Mouse (Mus musculus) liver, embryonic 15.5 days (tissue): ENCODE results near the gene Anxa4. TPM values are rescaled to one million over a fixed set of nuclear protein-coding genes. Genes with fewer than 3 reads are reported as not detected.

Experiments used
- ATAC-seq: fragments of 200-750 bp; cut with Nextera tagmentation; 2 replicates; pipeline ENCODE4 v1.8.0; 2017; ENCODE audit warnings: moderate number of reproducible peaks, mild to moderate bottlenecking, moderate library complexity; ENCODE audit not compliant: insufficient read depth
- H3K27ac ChIP-seq: fragments of 300-500 bp; sonication (generic); replicated peaks from 2 replicates; pipeline ENCODE4 v1.5.1; 2015; ENCODE audit warnings: mild to moderate bottlenecking, inconsistent platforms
- H3K27me3 ChIP-seq: fragments of 300-500 bp; sonication (generic); 2 replicates; pipeline ENCODE4 v1.6.1; 2015; ENCODE audit warnings: mild to moderate bottlenecking, inconsistent platforms
- H3K36me3 ChIP-seq: fragments of 300-500 bp; sonication (generic); replicated peaks from 2 replicates; pipeline ENCODE4 v1.6.1; 2015; ENCODE audit warnings: moderate library complexity, mild to moderate bottlenecking, inconsistent platforms
- H3K4me1 ChIP-seq: fragments of 300-500 bp; sonication (generic); replicated peaks from 2 replicates; pipeline ENCODE4 v1.6.1; 2015; ENCODE audit warnings: inconsistent platforms
- H3K4me2 ChIP-seq: fragments of 300-500 bp; sonication (generic); 2 replicates; pipeline ENCODE4 v1.6.1; 2015; ENCODE audit warnings: moderate library complexity, mild to moderate bottlenecking, inconsistent platforms
- H3K4me3 ChIP-seq: fragments of 300-500 bp; sonication (generic); replicated peaks from 2 replicates; pipeline ENCODE4 v1.5.1; 2015; ENCODE audit warnings: mild to moderate bottlenecking, inconsistent platforms
- H3K9ac ChIP-seq: fragments of 300-500 bp; sonication (generic); 2 replicates; pipeline ENCODE4 v1.6.1; 2015; ENCODE audit warnings: moderate library complexity, mild to moderate bottlenecking, inconsistent platforms
- H3K9me3 ChIP-seq: fragments of 300-500 bp; sonication (generic); replicated peaks from 2 replicates; pipeline ENCODE4 v1.6.1; 2016; ENCODE audit warnings: inconsistent platforms
- WGBS: fragments of 180-500 bp; shearing (Covaris S2); methylation state at CpG from one replicate; pipeline ENCODE4 v1.1.7; 2015; ENCODE audit warnings: mixed read lengths; ENCODE audit not compliant: insufficient replicate concordance; 5-methylcytosine and 5-hydroxymethylcytosine counted together
- polyA plus RNA-seq: library from polyadenylated mRNA; unstranded; fragments of >200 nt; fragmentation: Nextera tagmentation; extraction: Ambion mirVana; gene quantifications from 2 replicates; pipeline ENCODE4 v1.2.1, GENCODE M21; 2015

Anxa4 gene
- polyA plus RNA-seq, 1 experiment from 2014 or later: 36.9 TPM

DNA sequence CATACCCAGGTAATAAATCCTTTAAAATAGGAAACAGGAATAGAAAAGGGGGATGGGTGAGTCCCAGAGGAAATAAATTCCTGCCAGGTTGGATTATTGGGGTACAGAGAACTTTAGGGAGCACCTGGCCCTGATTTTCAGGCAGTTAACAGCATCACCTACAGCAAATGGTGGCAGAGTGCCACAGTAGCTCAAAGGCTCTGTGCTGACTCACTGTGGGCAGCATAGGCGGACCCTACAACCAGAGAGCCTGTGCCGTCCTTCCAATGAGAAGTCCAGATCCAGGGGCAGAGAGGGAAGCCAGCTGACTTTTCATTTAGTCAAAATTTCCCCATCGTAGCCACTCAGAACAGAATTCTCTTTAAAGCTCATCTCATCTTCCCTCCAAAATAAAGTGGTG lies 16.2 kb downstream of the Anxa4 start:
- Histone ChIP-seq H3K4me1 (peaks cover 5% of the 10 kb centered on the region), H3K4me3 (no peak overlapping the region), H3K27ac (no peak overlapping the region), H3K9ac (no peak overlapping the region), H3K9me3 (no peaks in the 10 kb centered on the region), H3K36me3 (no peaks in the 10 kb centered on the region), H3K4me2 (no peak overlapping the region), H3K27me3 (no peaks in the 10 kb centered on the region)
- WGBS: 31% methylated on average over 3 of the region's 3 CpGs
- no peak for ATAC-seq

- Histone ChIP-seq H3K4me1 (peaks cover 5% of the 10 kb centered on the region), H3K36me3 (no peaks in the 10 kb centered on the region), H3K4me2 (no peak overlapping the region), H3K4me3 (no peak overlapping the region), H3K9ac (no peak overlapping the region), H3K9me3 (no peaks in the 10 kb centered on the region), H3K27me3 (no peaks in the 10 kb centered on the region), H3K27ac (no peak overlapping the region)
- ATAC-seq: no peak
- 53% methylated on average over 4 of the region's 4 CpGs for WGBS
Measured at GRCm38 (mm10) chr6:86776706-86777071, 16.7 kb downstream of the Anxa4 start.

DNA sequence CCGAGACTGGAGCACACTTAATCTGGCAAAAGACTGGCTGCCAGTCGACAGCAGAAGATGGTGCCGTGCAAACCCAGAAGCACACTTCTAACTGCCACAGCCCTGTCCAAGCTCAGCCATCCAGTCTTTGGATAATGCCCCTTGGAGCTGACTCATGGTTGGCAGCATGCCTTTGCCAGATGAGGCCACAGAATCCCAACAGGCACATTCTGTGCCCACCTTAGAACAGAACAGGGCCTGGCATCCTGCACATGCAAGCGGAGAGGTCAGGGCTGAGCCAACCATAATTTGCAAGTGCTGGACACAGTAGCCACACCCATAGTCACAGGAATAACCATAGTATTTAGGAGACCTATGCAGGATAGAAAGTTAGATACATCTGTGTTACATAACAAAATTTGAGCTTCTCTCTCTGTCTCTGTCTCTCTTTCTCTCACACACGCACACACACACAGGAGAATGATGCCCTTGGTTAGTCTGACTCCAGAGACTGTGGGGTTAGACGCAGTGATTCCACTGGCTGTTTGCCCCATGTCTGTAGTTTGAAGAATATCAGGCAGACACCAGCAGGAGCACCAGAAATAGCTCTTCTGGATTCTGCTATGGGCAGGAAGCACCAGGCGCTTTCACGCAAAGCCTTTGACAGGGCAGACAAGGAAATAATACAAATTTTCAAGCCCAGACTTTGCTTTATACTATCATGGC lies 17.2 kb downstream of the Anxa4 start:
- ATAC-seq: no peak
- Histone ChIP-seq H3K36me3 (no peaks in the 10 kb centered on the region), H3K9me3 (no peaks in the 10 kb centered on the region), H3K9ac (no peak overlapping the region), H3K4me3 (no peak overlapping the region), H3K27ac (no peak overlapping the region), H3K27me3 (no peaks in the 10 kb centered on the region), H3K4me1 (no peaks in the 10 kb centered on the region), H3K4me2 (no peak overlapping the region)
- WGBS: 79% methylated on average over 8 of the region's 8 CpGs

- Histone ChIP-seq H3K9me3 (no peaks in the 10 kb centered on the region), H3K36me3 (no peaks in the 10 kb centered on the region), H3K9ac (no peak overlapping the region), H3K4me1 (no peaks in the 10 kb centered on the region), H3K4me3 (no peak overlapping the region), H3K27me3 (no peaks in the 10 kb centered on the region), H3K27ac (no peak overlapping the region), H3K4me2 (no peak overlapping the region)
- ATAC-seq: no peak
- WGBS: 58% methylated on average over 6 of the region's 6 CpGs
Measured at GRCm38 (mm10) chr6:86774937-86775336, 18.4 kb downstream of the Anxa4 start.

GRCm38 (mm10) chr6:86773830-86774229 lies 19.6 kb downstream of the Anxa4 start:
- 44% methylated on average over 4 of the region's 4 CpGs for WGBS

GRCm38 (mm10) chr6:86772631-86773030 lies 20.8 kb downstream of the Anxa4 start:
- no peaks in the 10 kb centered on the region for H3K36me3 ChIP-seq
- 55% methylated on average over 7 of the region's 7 CpGs for WGBS
- 0 out of 2 replicates have a peak, but pooled peaks cover 2% of the 10 kb centered on the region for H3K4me1 ChIP-seq
- H3K27me3 ChIP-seq: no peaks in the 10 kb centered on the region
- H3K27ac ChIP-seq: no peak overlapping the region
- no peak for ATAC-seq
- H3K9ac ChIP-seq: no peak overlapping the region
- no peaks in the 10 kb centered on the region for H3K9me3 ChIP-seq
- no peak overlapping the region for H3K4me3 ChIP-seq
- no peak overlapping the region for H3K4me2 ChIP-seq

More at GRCm38 (mm10) chr6:86773830-86774229, 19.6 kb downstream of the Anxa4 start:
- Histone ChIP-seq H3K4me2 (no peak overlapping the region), H3K27ac (no peak overlapping the region), H3K4me1 (0 out of 2 replicates have a peak, but pooled peaks cover 2% of the 10 kb centered on the region), H3K36me3 (no peaks in the 10 kb centered on the region), H3K9me3 (no peaks in the 10 kb centered on the region), H3K27me3 (no peaks in the 10 kb centered on the region), H3K4me3 (no peak overlapping the region), H3K9ac (no peak overlapping the region)
- ATAC-seq: no peak

- H3K27ac ChIP-seq: no peak overlapping the region
- H3K27me3 ChIP-seq: no peaks in the 10 kb centered on the region
- no peak for ATAC-seq
- H3K36me3 ChIP-seq: 0 out of 2 replicates have a peak, but pooled peaks cover 3% of the 10 kb centered on the region
- no peak overlapping the region for H3K4me2 ChIP-seq
- 63% methylated on average over 4 of the region's 4 CpGs for WGBS
- no peak overlapping the region for H3K9ac ChIP-seq
- no peaks in the 10 kb centered on the region for H3K9me3 ChIP-seq
- H3K4me1 ChIP-seq: 0 out of 2 replicates have a peak, but pooled peaks cover 5% of the 10 kb centered on the region
- no peak overlapping the region for H3K4me3 ChIP-seq
Measured at GRCm38 (mm10) chr6:86768938-86769337, 24.4 kb downstream of the Anxa4 start.

DNA sequence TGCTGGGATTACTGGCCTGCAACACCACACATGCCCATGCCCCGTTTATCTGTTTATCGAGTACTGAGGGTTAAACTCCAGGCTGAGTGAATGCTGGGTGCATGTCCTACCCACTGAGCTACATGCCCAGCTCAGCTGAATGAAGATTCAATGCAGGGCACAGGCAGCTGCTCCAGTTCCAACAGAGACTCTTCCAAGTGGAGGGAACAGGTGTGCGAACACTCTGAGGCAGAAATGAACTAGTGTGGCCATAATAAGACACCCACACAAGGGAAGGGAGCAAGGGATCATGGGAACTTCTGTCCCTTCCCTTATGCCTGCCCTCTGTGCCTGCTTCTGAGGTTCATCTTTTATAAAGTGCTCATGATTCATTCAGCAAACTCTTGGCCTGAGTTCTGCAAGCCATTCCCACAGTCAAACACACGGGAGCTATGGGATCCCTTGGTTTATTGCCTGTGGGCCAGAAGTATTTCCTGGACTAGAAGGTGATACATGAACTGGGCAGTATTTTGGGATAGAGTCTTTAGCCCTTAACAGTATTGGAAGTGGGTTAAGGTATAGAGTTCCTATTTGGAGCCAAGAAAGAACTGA lies 25.1 kb downstream of the Anxa4 start:
- Histone ChIP-seq H3K4me2 (no peak overlapping the region), H3K27me3 (no peaks in the 10 kb centered on the region), H3K9me3 (no peaks in the 10 kb centered on the region), H3K36me3 (0 out of 2 replicates have a peak, but pooled peaks cover 3% of the 10 kb centered on the region), H3K4me3 (no peak overlapping the region), H3K27ac (no peak overlapping the region), H3K4me1 (0 out of 2 replicates have a peak, but pooled peaks cover 5% of the 10 kb centered on the region), H3K9ac (no peak overlapping the region)
- ATAC-seq: no peak
- 66% methylated on average over 4 of the region's 4 CpGs for WGBS

DNA sequence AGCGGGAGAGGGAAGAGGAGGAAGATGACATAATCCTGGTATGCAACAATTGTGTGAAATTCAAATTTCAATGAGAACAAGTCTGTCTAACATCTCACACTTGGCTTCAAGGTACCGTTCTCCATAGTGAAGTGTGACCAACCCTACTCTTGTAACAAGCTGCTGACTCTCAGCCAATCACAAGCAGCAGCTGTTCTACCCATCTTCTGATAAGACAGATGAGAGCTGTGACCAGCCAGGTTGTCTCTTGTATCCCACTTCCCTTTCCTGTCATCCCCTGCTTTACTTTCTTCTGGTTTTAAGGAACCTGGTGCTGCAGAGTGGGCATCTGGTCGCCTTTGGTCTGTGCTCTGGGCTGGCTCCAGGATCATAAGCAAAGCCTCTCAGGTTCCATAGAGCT lies 25.9 kb downstream of the Anxa4 start:
- ATAC-seq: no peak
- no peaks in the 10 kb centered on the region for H3K9me3 ChIP-seq
- H3K9ac ChIP-seq: no peak overlapping the region
- H3K27ac ChIP-seq: no peak overlapping the region
- 0 out of 2 replicates have a peak, but pooled peaks cover 5% of the 10 kb centered on the region for H3K4me1 ChIP-seq
- H3K36me3 ChIP-seq: 0 out of 2 replicates have a peak, but pooled peaks cover 3% of the 10 kb centered on the region
- H3K4me2 ChIP-seq: no peak overlapping the region
- no peaks in the 10 kb centered on the region for H3K27me3 ChIP-seq
- H3K4me3 ChIP-seq: no peak overlapping the region
- 42% methylated on average over 3 of the region's 3 CpGs for WGBS

- Histone ChIP-seq H3K4me1 (0 out of 2 replicates have a peak, but pooled peaks cover 5% of the 10 kb centered on the region), H3K36me3 (0 out of 2 replicates have a peak, but pooled peaks cover 3% of the 10 kb centered on the region), H3K27me3 (no peaks in the 10 kb centered on the region), H3K27ac (peak overlapping the region; percentile 62), H3K9me3 (no peaks in the 10 kb centered on the region), H3K4me2 (peak overlapping the region; percentile 27), H3K4me3 (peak overlapping the region; percentile 7; the same call in 1 of the 2 replicates), H3K9ac (no peak overlapping the region)
- WGBS: 37% methylated on average over 6 of the region's 6 CpGs
- ATAC-seq: peak; percentile 60
Measured at GRCm38 (mm10) chr6:86765637-86766059, 27.7 kb downstream of the Anxa4 start.

DNA sequence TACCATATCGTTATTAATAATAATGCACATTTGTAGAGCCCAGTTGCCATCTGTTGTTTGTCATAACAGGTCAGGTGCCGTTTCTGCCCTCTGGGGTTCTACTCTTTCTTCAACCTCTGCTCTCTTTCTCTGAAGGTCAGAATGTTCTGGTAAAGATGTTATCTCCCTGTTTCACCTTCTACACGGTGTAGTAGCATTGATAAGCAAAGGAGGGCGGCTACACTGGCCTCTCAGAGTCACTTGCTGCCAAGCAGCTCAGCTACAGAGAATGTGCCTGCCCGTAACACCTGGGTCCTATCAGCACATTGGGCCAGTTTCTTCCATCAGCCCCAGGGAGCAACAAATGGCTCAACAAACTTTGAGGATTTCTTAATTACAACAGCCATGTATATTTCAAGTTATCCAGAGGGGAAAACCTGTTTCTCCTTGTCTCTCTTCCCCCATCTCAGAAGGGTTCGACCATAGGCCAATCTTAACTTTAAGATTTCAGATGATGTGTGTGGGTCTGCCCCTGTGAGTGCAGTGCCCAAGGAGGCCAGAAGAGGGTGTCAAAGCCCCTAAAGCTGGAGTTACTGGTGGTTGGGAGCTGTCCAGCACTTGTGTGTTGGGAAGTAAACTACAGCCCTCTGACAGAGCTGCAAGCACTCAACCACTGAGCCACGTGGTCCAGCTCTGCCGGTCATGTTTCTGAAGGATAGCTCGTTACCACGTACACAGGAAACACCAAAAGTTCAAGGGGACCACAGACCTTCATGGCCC lies 39.1 kb downstream of the Anxa4 start:
- no peaks in the 10 kb centered on the region for H3K9me3 ChIP-seq
- 70% methylated on average over 10 of the region's 10 CpGs for WGBS

More for the DNA sequence above, 39.1 kb downstream of the Anxa4 start:
- Histone ChIP-seq H3K9ac (no peak overlapping the region), H3K4me1 (0 out of 2 replicates have a peak, but pooled peaks cover 5% of the 10 kb centered on the region), H3K36me3 (peaks cover 31% of the 10 kb centered on the region), H3K4me2 (no peak overlapping the region), H3K27ac (no peak overlapping the region), H3K4me3 (no peak overlapping the region), H3K27me3 (no peaks in the 10 kb centered on the region)
- ATAC-seq: no peak
